8 mouse cellular contexts compared by ENCODE assay signal in the genomic region with DNA sequence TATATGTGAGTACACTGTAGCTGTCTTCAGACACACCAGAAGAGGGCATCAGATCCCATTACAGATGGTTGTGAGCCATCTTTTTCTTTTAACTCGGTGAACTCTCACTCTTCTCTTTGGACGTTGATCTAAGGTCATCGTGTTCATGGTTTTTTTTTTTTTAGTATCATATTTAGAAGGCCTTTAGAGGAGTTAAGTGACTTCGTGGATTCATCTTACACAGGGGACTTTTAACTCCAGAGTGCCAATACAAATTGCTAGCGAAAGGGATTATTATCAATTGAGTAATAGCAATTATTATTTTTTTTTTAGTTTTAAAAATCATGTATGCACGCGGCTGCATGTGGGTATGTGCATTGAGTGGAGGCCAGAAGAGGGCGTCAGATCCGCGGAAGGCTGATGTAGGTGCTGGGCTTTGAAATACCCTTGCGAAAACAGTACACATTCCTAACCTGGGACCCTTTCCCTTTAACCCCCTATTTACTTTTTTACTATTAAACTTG. TPM values are rescaled to one million over a fixed set of nuclear protein-coding genes. Genes with fewer than 3 reads are reported as not detected.
DNase-seq lines count a peak whose midpoint lies in the region; ATAC-seq and TF ChIP-seq lines count a peak whose summit lies in the region.

No protein-coding gene starts in this region.

- peak; percentile 59 for DNase-seq in kidney, adult 2 months
- no peak for DNase-seq in kidney, adult 11 months
- peak; percentile 76 for DNase-seq in NIH3T3 (ENCODE audit: low read depth)
- peak; percentile 43 for DNase-seq in liver, postnatal 0 days
- DNase-seq in retina, postnatal 1 day: no peak

- 3% methylated on average over 11 of the region's 11 CpGs for WGBS in kidney, adult 2 months
- under 1% methylated on average over 11 of the region's 11 CpGs for WGBS in liver, postnatal 0 days (ENCODE audit: insufficient replicate concordance)

- peak; percentile 44; the same call in 1 of the 2 replicates for ATAC-seq in erythroid progenitor cell, adult 5-6 weeks (replicated peaks; ENCODE audit: low FRiP score, poor library complexity, severe bottlenecking)
- ATAC-seq in inflammation-experienced regulatory T-cells, adult 6 months: peak; percentile 60
- ATAC-seq in liver, postnatal 0 days: peak; percentile 82
- ATAC-seq in neutrophil, adult 5-6 weeks (ENCODE audit: extremely low read depth, insufficient number of reproducible peaks, low FRiP score, poor library complexity, severe bottlenecking): peak; percentile 61

- H3K27ac ChIP-seq in kidney, adult 2 months (ENCODE audit: insufficient read depth, low read depth, low read length): peak overlapping the region; percentile 13; the same call in 1 of the 2 replicates
- H3K27ac ChIP-seq in liver, postnatal 0 days (ENCODE audit: low read depth): peak overlapping the region; percentile 88

- TF ChIP-seq CTCF in kidney, adult 2 months (conservative IDR thresholded peaks at IDR 0.05; ENCODE audit: insufficient read depth, insufficient read length, low read depth, low read length): peak; percentile 42
- TF ChIP-seq CTCF in liver, postnatal 0 days (IDR thresholded peaks at IDR 0.05; ENCODE audit: low read depth): peak; percentile 61

- H3K4me2 ChIP-seq in liver, postnatal 0 days (ENCODE audit: low read depth, low read length): peak overlapping the region; percentile 84

- H3K9ac ChIP-seq in liver, postnatal 0 days (replicated peaks): peak overlapping the region; percentile 71

- H3K27me3 ChIP-seq in kidney, adult 2 months (replicated peaks; ENCODE audit: control insufficient read depth, insufficient read depth, low read length): no peaks in the 10 kb centered on the region
- H3K27me3 ChIP-seq in liver, postnatal 0 days (ENCODE audit: insufficient read depth, low read length): no peaks in the 10 kb centered on the region

- TF ChIP-seq POLR2A in kidney, adult 2 months (IDR thresholded peaks at IDR 0.05; ENCODE audit: low read depth, low read length): no peak

- no peak overlapping the region; the same call in 1 of the 2 replicates for H3K4me3 ChIP-seq in kidney, adult 2 months (ENCODE audit: insufficient read depth, low read depth, low read length)
- H3K4me3 ChIP-seq in liver, postnatal 0 days (ENCODE audit: low read depth, low read length): peak overlapping the region; percentile 73

- TF ChIP-seq EP300 in liver, postnatal 0 days (IDR thresholded peaks at IDR 0.05; ENCODE audit: low read depth): no peak

- H3K36me3 ChIP-seq in kidney, adult 2 months (ENCODE audit: control insufficient read depth, insufficient read depth, low read length): no peaks in the 10 kb centered on the region
- no peaks in the 10 kb centered on the region for H3K36me3 ChIP-seq in liver, postnatal 0 days (replicated peaks; ENCODE audit: insufficient read depth, low read length)

- H3K4me1 ChIP-seq in kidney, adult 2 months (ENCODE audit: control insufficient read depth, insufficient read depth, low read length): peaks cover 4% of the 10 kb centered on the region; the same call in 1 of the 2 replicates
- peaks cover 12% of the 10 kb centered on the region for H3K4me1 ChIP-seq in liver, postnatal 0 days (ENCODE audit: insufficient read depth)

- H3K9me3 ChIP-seq in liver, postnatal 0 days (ENCODE audit: low read length): no peaks in the 10 kb centered on the region

RNA-seq across cellular contexts. Expression of gene Xrcc5, which starts 0.5 kb away (rescaled TPM):
- 9.7 and 11.4 TPM in 2 replicates for polyA plus RNA-seq in kidney, adult 2 months (2012; rRNA removed)
- 2.1 and 7.9 TPM in 2 replicates for total RNA-seq in erythroid progenitor cell, adult 5-6 weeks (2015; ENCODE audit: low replicate concordance)
- 3.1 and 5.9 TPM in 2 replicates for total RNA-seq in erythroid progenitor cell, adult 5-6 weeks (2017; ENCODE audit: low replicate concordance)
- polyA plus RNA-seq in inflammation-experienced regulatory T-cells, adult 6 months (2017; shearing (Covaris generic)): 10 to 100 TPM; 23.7 to 29.9 (median 26.1) TPM
- 10.3 and 10.8 TPM in 2 replicates for polyA plus RNA-seq in liver, postnatal 0 days (2015; fragmentation: Nextera tagmentation; extraction: Ambion mirVana)
- total RNA-seq in neutrophil, adult 5-6 weeks (2017): 21.9 and 22.1 TPM in 2 replicates

RNA-seq across cellular contexts. Expression of gene Tmem169, which starts 22.6 kb away (rescaled TPM):
- 4.2 and 5.9 TPM in 2 replicates for polyA plus RNA-seq in kidney, adult 2 months (2012; rRNA removed)
- not detected in 2 replicates for total RNA-seq in erythroid progenitor cell, adult 5-6 weeks (2015; ENCODE audit: low replicate concordance)
- total RNA-seq in erythroid progenitor cell, adult 5-6 weeks (2017; ENCODE audit: low replicate concordance): not detected in 2 replicates
- polyA plus RNA-seq in inflammation-experienced regulatory T-cells, adult 6 months (2017; shearing (Covaris generic)): not detected
- polyA plus RNA-seq in liver, postnatal 0 days (2015; fragmentation: Nextera tagmentation; extraction: Ambion mirVana): 0.22 and 0.29 TPM in 2 replicates
- total RNA-seq in neutrophil, adult 5-6 weeks (2017): 0.12 TPM in 1 of 2 replicates, not detected in the other

RNA-seq across cellular contexts. Expression of gene Pecr, which starts 22.6 kb away (rescaled TPM):
- polyA plus RNA-seq in kidney, adult 2 months (2012; rRNA removed): 215 and 254 TPM in 2 replicates
- 1.7 TPM in 1 of 2 replicates, not detected in the other for total RNA-seq in erythroid progenitor cell, adult 5-6 weeks (2015; ENCODE audit: low replicate concordance)
- 1.4 TPM in 1 of 2 replicates, not detected in the other for total RNA-seq in erythroid progenitor cell, adult 5-6 weeks (2017; ENCODE audit: low replicate concordance)
- polyA plus RNA-seq in inflammation-experienced regulatory T-cells, adult 6 months (2017; shearing (Covaris generic)): 1 to 10 TPM; 3.4 to 4.2 (median 4.1) TPM
- polyA plus RNA-seq in liver, postnatal 0 days (2015; fragmentation: Nextera tagmentation; extraction: Ambion mirVana): 132 and 143 TPM in 2 replicates
- total RNA-seq in neutrophil, adult 5-6 weeks (2017): 0.93 and 1.5 TPM in 2 replicates

Comparison
In these comparisons a context has a peak if more than half of its experiments do, and no peak if none do; other contexts are left out.
1. DNase-seq: peak in kidney, adult 2 months (single experiment), NIH3T3 (single experiment) and liver, postnatal 0 days (single experiment); none in kidney, adult 11 months (single experiment) and retina, postnatal 1 day (single experiment).
2. RNA of gene Pecr, which starts 22.6 kb away (polyA plus RNA-seq): 215 to 254 TPM in kidney, adult 2 months and 132 to 143 TPM in liver, postnatal 0 days; 3.4 to 4.2 TPM in inflammation-experienced regulatory T-cells, adult 6 months; every median in the first group is over 10 times any median in the second.
3. Peak in every context shown above with its lines, with median percentiles within 50 percentile points of each other: ATAC-seq.